Mouse (Mus musculus) limb, embryonic 12.5 days (tissue): ENCODE data around the gene Taf1d. TPM values are rescaled to one million over a fixed set of nuclear protein-coding genes. Genes with fewer than 3 reads are reported as not detected.

Experiments
- ATAC-seq: fragments of 200-750 bp; cut with Nextera tagmentation; 2 replicates; pipeline ENCODE4 v1.8.0; 2017; ENCODE audit warnings: low read depth, moderate TSS enrichment; ENCODE audit not compliant: insufficient number of reproducible peaks, insufficient read depth, low FRiP score, low TSS enrichment
- H3K27ac ChIP-seq: fragments of 300-500 bp; sonication (generic); 2 replicates; pipeline ENCODE4 v1.5.1; 2016; ENCODE audit warnings: mild to moderate bottlenecking, moderate library complexity
- H3K27me3 ChIP-seq: fragments of 300-500 bp; sonication (generic); 2 replicates; pipeline ENCODE4 v1.6.1; 2016; ENCODE audit warnings: mild to moderate bottlenecking, moderate library complexity
- H3K36me3 ChIP-seq: fragments of 300-500 bp; sonication (generic); 2 replicates; pipeline ENCODE4 v1.6.1; 2016; ENCODE audit warnings: mild to moderate bottlenecking, moderate library complexity
- H3K4me1 ChIP-seq: fragments of 300-500 bp; sonication (generic); replicated peaks from 2 replicates; pipeline ENCODE4 v1.6.1; 2016
- H3K4me2 ChIP-seq: fragments of 300-500 bp; sonication (generic); 2 replicates; pipeline ENCODE4 v1.6.1; 2016; ENCODE audit warnings: mild to moderate bottlenecking, moderate library complexity
- H3K4me3 ChIP-seq: fragments of 300-500 bp; sonication (generic); replicated peaks from 2 replicates; pipeline ENCODE4 v1.5.1; 2016; ENCODE audit warnings: mild to moderate bottlenecking
- H3K9ac ChIP-seq: fragments of 300-500 bp; sonication (generic); replicated peaks from 2 replicates; pipeline ENCODE4 v1.6.1; 2016; ENCODE audit warnings: mild to moderate bottlenecking, moderate library complexity
- H3K9me3 ChIP-seq: fragments of 300-500 bp; sonication (generic); 2 replicates; pipeline ENCODE4 v1.6.1; 2016; ENCODE audit warnings: mild to moderate bottlenecking, moderate library complexity
- WGBS: fragments of 180-500 bp; shearing (Covaris S2); methylation state at CpG from one replicate; pipeline ENCODE4 v1.1.7; 2016; 5-methylcytosine and 5-hydroxymethylcytosine counted together
- polyA plus RNA-seq: library from polyadenylated mRNA; unstranded; fragments of >200 nt; fragmentation: Nextera tagmentation; extraction: Ambion mirVana; gene quantifications from 2 replicates; pipeline ENCODE4 v1.2.1, GENCODE M21; 2016

Gene Taf1d
- 85.4 and 86.1 TPM in 2 replicates for polyA plus RNA-seq

GRCm38 (mm10) chr9:15305503-15306397 lies at the start of gene Taf1d:
TSS of gene Taf1d (plus strand) at chr9:15306214.
- Histone ChIP-seq H3K27ac (peak within 1 kb of the TSS; percentile 97), H3K4me3 (peak within 1 kb of the TSS; percentile 80), H3K4me1 (peaks cover 30% of the 10 kb centered on the region), H3K9ac (peak within 1 kb of the TSS; percentile 96), H3K4me2 (peak within 1 kb of the TSS; percentile 73), H3K9me3 (no peaks in the 10 kb centered on the region), H3K27me3 (no peaks in the 10 kb centered on the region), H3K36me3 (peaks cover 35% of the 10 kb centered on the region)
- ATAC-seq, result peak; percentile 95
- WGBS, result 13% methylated on average over 45 of the region's 45 CpGs

- no peaks in the 10 kb centered on the region for H3K4me1 ChIP-seq
- ATAC-seq, result no peak
- H3K4me2 ChIP-seq, result no peak overlapping the region
- H3K4me3 ChIP-seq, result no peak overlapping the region
- peaks cover 11% of the 10 kb centered on the region for H3K36me3 ChIP-seq
- no peak overlapping the region for H3K27ac ChIP-seq
- H3K9ac ChIP-seq, result no peak overlapping the region
- no peaks in the 10 kb centered on the region for H3K9me3 ChIP-seq
- H3K27me3 ChIP-seq, result no peaks in the 10 kb centered on the region
- 76% methylated on average over 3 of the region's 3 CpGs for WGBS
Measured at GRCm38 (mm10) chr9:15256214-15256613, 49.8 kb upstream of the Taf1d start.

GRCm38 (mm10) chr9:15261980-15262379 lies 44.0 kb upstream of the Taf1d start:
- Histone ChIP-seq H3K27me3 (no peaks in the 10 kb centered on the region), H3K36me3 (peaks cover 66% of the 10 kb centered on the region), H3K9me3 (no peaks in the 10 kb centered on the region), H3K9ac (no peak overlapping the region), H3K4me1 (no peaks in the 10 kb centered on the region), H3K4me3 (no peak overlapping the region), H3K4me2 (no peak overlapping the region), H3K27ac (no peak overlapping the region)
- 90% methylated on average over 8 of the region's 8 CpGs for WGBS
- no peak for ATAC-seq

GRCm38 (mm10) chr9:15263487-15263886 lies 42.5 kb upstream of the Taf1d start:
- H3K4me1 ChIP-seq, result no peaks in the 10 kb centered on the region
- peaks cover 81% of the 10 kb centered on the region for H3K36me3 ChIP-seq
- H3K27ac ChIP-seq, result no peak overlapping the region
- no peaks in the 10 kb centered on the region for H3K9me3 ChIP-seq
- H3K4me3 ChIP-seq, result no peak overlapping the region
- ATAC-seq, result no peak
- no peaks in the 10 kb centered on the region for H3K27me3 ChIP-seq
- H3K4me2 ChIP-seq, result no peak overlapping the region
- 97% methylated on average over 10 of the region's 10 CpGs for WGBS
- H3K9ac ChIP-seq, result no peak overlapping the region

GRCm38 (mm10) chr9:15273981-15274380 lies 32.0 kb upstream of the Taf1d start:
- Histone ChIP-seq H3K36me3 (peaks cover 81% of the 10 kb centered on the region), H3K4me2 (no peak overlapping the region), H3K27ac (no peak overlapping the region), H3K4me3 (no peak overlapping the region), H3K9ac (no peak overlapping the region), H3K27me3 (no peaks in the 10 kb centered on the region), H3K4me1 (peaks cover 8% of the 10 kb centered on the region), H3K9me3 (no peaks in the 10 kb centered on the region)
- 97% methylated on average over 2 of the region's 2 CpGs for WGBS
- ATAC-seq, result no peak

GRCm38 (mm10) chr9:15276855-15277254 lies 29.2 kb upstream of the Taf1d start:
- no peak for ATAC-seq
- Histone ChIP-seq H3K36me3 (peaks cover 52% of the 10 kb centered on the region), H3K4me2 (no peak overlapping the region), H3K27ac (no peak overlapping the region), H3K9ac (no peak overlapping the region), H3K4me3 (no peak overlapping the region), H3K4me1 (peaks cover 17% of the 10 kb centered on the region), H3K9me3 (no peaks in the 10 kb centered on the region), H3K27me3 (no peaks in the 10 kb centered on the region)
- 92% methylated on average over 4 of the region's 4 CpGs for WGBS

GRCm38 (mm10) chr9:15278343-15278742 lies 27.7 kb upstream of the Taf1d start:
- Histone ChIP-seq H3K36me3 (peaks cover 38% of the 10 kb centered on the region), H3K4me2 (no peak overlapping the region), H3K9me3 (no peaks in the 10 kb centered on the region), H3K9ac (no peak overlapping the region), H3K4me3 (no peak overlapping the region), H3K4me1 (peaks cover 17% of the 10 kb centered on the region), H3K27me3 (no peaks in the 10 kb centered on the region), H3K27ac (no peak overlapping the region)
- no peak for ATAC-seq
- whole genome bisulfite sequencing, result 95% methylated on average over 3 of the region's 3 CpGs

GRCm38 (mm10) chr9:15279139-15279648 lies 26.8 kb upstream of the Taf1d start:
- ATAC-seq, result no peak
- H3K4me2 ChIP-seq, result peak overlapping the region; percentile 81
- H3K4me1 ChIP-seq, result peaks cover 17% of the 10 kb centered on the region
- H3K9me3 ChIP-seq, result no peaks in the 10 kb centered on the region
- H3K27me3 ChIP-seq, result no peaks in the 10 kb centered on the region
- peaks cover 29% of the 10 kb centered on the region for H3K36me3 ChIP-seq
- H3K27ac ChIP-seq, result peak overlapping the region; percentile 90
- peak overlapping the region; percentile 96 for H3K4me3 ChIP-seq
- 9% methylated on average over 19 of the region's 19 CpGs for WGBS
- peak overlapping the region; percentile 95 for H3K9ac ChIP-seq

GRCm38 (mm10) chr9:15279649-15280490 lies 26.1 kb upstream of the Taf1d start, which contains the start of gene Med17:
TSS of gene Med17 (minus strand) at chr9:15279931.
- Histone ChIP-seq H3K27ac (peak within 1 kb of the TSS; percentile 90), H3K9me3 (no peaks in the 10 kb centered on the region), H3K36me3 (peaks cover 23% of the 10 kb centered on the region), H3K27me3 (no peaks in the 10 kb centered on the region), H3K4me2 (peak within 1 kb of the TSS; percentile 81), H3K9ac (peak within 1 kb of the TSS; percentile 95), H3K4me1 (peaks cover 17% of the 10 kb centered on the region), H3K4me3 (peak within 1 kb of the TSS; percentile 96)
- peak; percentile 96 for ATAC-seq
- 2% methylated on average over 57 of the region's 57 CpGs for WGBS

GRCm38 (mm10) chr9:15280491-15280879 lies 25.5 kb upstream of the Taf1d start:
- 54% methylated on average over 5 of the region's 5 CpGs for WGBS
- H3K4me2 ChIP-seq, result peak overlapping the region; percentile 81
- peaks cover 17% of the 10 kb centered on the region for H3K36me3 ChIP-seq
- H3K27ac ChIP-seq, result 0 out of 2 replicates have a peak overlapping the region, but pooled peaks have one; percentile 45
- H3K9me3 ChIP-seq, result no peaks in the 10 kb centered on the region
- ATAC-seq, result no peak
- peaks cover 17% of the 10 kb centered on the region for H3K4me1 ChIP-seq
- peak overlapping the region; percentile 96 for H3K4me3 ChIP-seq
- H3K27me3 ChIP-seq, result no peaks in the 10 kb centered on the region
- peak overlapping the region; percentile 95 for H3K9ac ChIP-seq

- Histone ChIP-seq H3K4me3 (no peak overlapping the region), H3K9ac (no peak overlapping the region), H3K9me3 (no peaks in the 10 kb centered on the region), H3K4me2 (no peak overlapping the region), H3K27ac (no peak overlapping the region), H3K36me3 (no peaks in the 10 kb centered on the region), H3K4me1 (peaks cover 6% of the 10 kb centered on the region), H3K27me3 (no peaks in the 10 kb centered on the region)
- WGBS, result 65% methylated on average over 3 of the region's 3 CpGs
- ATAC-seq, result no peak
Measured at GRCm38 (mm10) chr9:15285443-15285842, 20.6 kb upstream of the Taf1d start.
